Mouse (Mus musculus) hindbrain, embryonic 15.5 days (tissue): Measurements from ENCODE around the gene Pou3f4. TPM values are rescaled to one million over a fixed set of nuclear protein-coding genes. Genes with fewer than 3 reads are reported as not detected.
"Not testable (repeated sequence)": the region's sequence is repeated elsewhere in the genome, so short reads cannot be mapped to it uniquely, and the experiment has no call there.

Source experiments
- ATAC-seq: fragments of 200-750 bp; cut with Nextera tagmentation; 2 replicates; pipeline ENCODE4 v1.8.0; 2017; ENCODE audit warnings: low read depth, moderate number of reproducible peaks, moderate TSS enrichment; ENCODE audit not compliant: low FRiP score
- H3K27ac ChIP-seq: fragments of 300-500 bp; sonication (generic); replicated peaks from 2 replicates; pipeline ENCODE4 v1.5.1; 2015; ENCODE audit warnings: mild to moderate bottlenecking, inconsistent platforms
- H3K27me3 ChIP-seq: fragments of 300-500 bp; sonication (generic); 2 replicates; pipeline ENCODE4 v1.6.1; 2015; ENCODE audit warnings: control low read depth, inconsistent platforms
- H3K36me3 ChIP-seq: fragments of 300-500 bp; sonication (generic); 2 replicates; pipeline ENCODE4 v1.6.1; 2015; ENCODE audit warnings: control low read depth, inconsistent platforms
- H3K4me1 ChIP-seq: fragments of 300-500 bp; sonication (generic); replicated peaks from 2 replicates; pipeline ENCODE4 v1.6.1; 2015; ENCODE audit warnings: control low read depth, inconsistent platforms
- H3K4me2 ChIP-seq: fragments of 300-500 bp; sonication (generic); 2 replicates; pipeline ENCODE4 v1.6.1; 2015; ENCODE audit warnings: moderate library complexity, mild to moderate bottlenecking, inconsistent platforms
- H3K4me3 ChIP-seq: fragments of 300-500 bp; sonication (generic); 2 replicates; pipeline ENCODE4 v1.5.1; 2015; ENCODE audit warnings: mild to moderate bottlenecking, inconsistent platforms
- H3K9ac ChIP-seq: fragments of 300-500 bp; sonication (generic); 2 replicates; pipeline ENCODE4 v1.6.1; 2015; ENCODE audit warnings: inconsistent platforms
- H3K9me3 ChIP-seq: fragments of 300-500 bp; sonication (generic); 2 replicates; pipeline ENCODE4 v1.6.1; 2016; ENCODE audit warnings: control low read depth, inconsistent platforms
- WGBS: fragments of 180-500 bp; shearing (Covaris S2); methylation state at CpG from one replicate; pipeline ENCODE4 v1.1.7; 2015; 5-methylcytosine and 5-hydroxymethylcytosine counted together
- polyA plus RNA-seq: library from polyadenylated mRNA; unstranded; fragments of >200 nt; fragmentation: Nextera tagmentation; extraction: Ambion mirVana; gene quantifications from 2 replicates; pipeline ENCODE4 v1.2.1, GENCODE M21; 2015

Gene Pou3f4
- polyA plus RNA-seq = 7.7 and 14.6 TPM in 2 replicates

DNA sequence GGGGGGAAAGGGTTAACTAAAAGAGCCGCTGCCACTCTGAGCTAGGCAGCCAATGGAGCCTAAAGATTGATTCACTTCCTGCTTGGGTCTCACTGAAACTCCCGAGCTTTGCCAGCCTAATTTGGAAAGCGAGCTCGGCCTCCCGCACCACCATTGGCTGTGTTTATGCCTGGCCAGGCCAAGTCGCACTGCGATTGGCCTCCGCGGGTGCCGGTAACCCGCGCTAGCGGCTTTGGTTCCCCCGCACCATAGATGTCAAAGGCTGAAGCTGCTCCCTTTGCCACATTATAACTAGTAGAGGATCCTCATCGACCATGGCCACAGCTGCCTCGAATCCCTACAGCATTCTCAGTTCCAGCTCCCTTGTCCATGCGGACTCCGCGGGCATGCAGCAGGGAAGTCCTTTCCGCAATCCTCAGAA, at the start of gene Pou3f4:
Gene Pou3f4, plus strand, starts transcription at position 130 of the 421 bp plus-strand sequence.
- peak within 1 kb of the TSS; percentile 57 for H3K4me2 ChIP-seq
- peak within 1 kb of the TSS; percentile 60 for H3K4me3 ChIP-seq
- peak within 1 kb of the TSS; percentile 88 for H3K27ac ChIP-seq
- 13% methylated on average over 20 of the region's 20 CpGs for WGBS
- H3K27me3 ChIP-seq = no peaks in the 10 kb centered on the region
- H3K36me3 ChIP-seq = no peaks in the 10 kb centered on the region
- peak; percentile 94 for ATAC-seq
- H3K9me3 ChIP-seq = no peaks in the 10 kb centered on the region
- peak within 1 kb of the TSS; percentile 50 for H3K9ac ChIP-seq
- H3K4me1 ChIP-seq = 0 out of 2 replicates have a peak, but pooled peaks cover 3% of the 10 kb centered on the region

DNA sequence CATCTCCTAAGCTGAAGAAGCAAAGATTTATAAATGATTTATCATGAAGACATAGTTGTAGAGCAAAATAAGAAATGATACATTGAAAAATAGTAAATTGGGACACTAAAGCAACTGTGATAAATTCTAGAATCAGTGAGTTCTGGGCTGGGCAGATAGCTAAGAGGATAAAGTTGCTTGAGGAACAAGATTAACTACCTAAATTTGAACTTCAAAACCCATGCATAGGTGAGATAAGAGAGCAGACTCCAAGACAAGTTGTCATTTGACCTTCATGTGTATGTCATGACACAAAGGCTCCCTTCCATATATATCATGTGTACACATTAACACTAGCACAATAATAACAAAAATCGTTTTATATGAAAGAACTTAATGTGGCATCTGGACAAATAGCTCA, 48.1 kb upstream of the Pou3f4 start:
- H3K9ac ChIP-seq = no peak overlapping the region
- H3K36me3 ChIP-seq = no peaks in the 10 kb centered on the region
- no peak overlapping the region for H3K27ac ChIP-seq
- no peaks in the 10 kb centered on the region for H3K4me1 ChIP-seq
- WGBS = 72% methylated on average over 1 of the region's 1 CpGs
- no peak overlapping the region for H3K4me3 ChIP-seq
- no peaks in the 10 kb centered on the region for H3K9me3 ChIP-seq
- no peak for ATAC-seq
- no peak overlapping the region for H3K4me2 ChIP-seq
- H3K27me3 ChIP-seq = no peaks in the 10 kb centered on the region

DNA sequence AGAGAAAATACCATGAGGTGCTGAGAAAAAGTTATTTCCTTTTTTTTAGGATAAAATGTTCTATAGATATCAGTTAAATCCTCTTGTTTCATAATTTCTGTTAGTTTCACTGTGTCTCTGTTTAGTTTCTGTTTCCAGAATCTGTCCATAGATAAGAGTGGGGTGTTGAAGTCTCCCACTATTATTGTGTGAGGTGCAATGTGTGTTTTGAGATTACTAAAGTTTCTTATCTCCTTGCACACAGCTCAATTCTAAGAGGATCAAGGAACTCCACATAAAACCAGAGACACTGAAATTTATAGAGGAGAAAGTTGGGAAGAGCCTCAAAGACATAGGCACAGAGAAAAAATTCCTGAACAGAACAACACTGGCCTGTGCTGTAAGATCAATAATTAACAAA, 39.3 kb upstream of the Pou3f4 start:
- H3K36me3 ChIP-seq, H3K27me3 ChIP-seq, H3K4me1 ChIP-seq, H3K4me3 ChIP-seq, H3K9me3 ChIP-seq, H3K27ac ChIP-seq, ATAC-seq, H3K9ac ChIP-seq, H3K4me2 ChIP-seq: not testable (repeated sequence)

DNA sequence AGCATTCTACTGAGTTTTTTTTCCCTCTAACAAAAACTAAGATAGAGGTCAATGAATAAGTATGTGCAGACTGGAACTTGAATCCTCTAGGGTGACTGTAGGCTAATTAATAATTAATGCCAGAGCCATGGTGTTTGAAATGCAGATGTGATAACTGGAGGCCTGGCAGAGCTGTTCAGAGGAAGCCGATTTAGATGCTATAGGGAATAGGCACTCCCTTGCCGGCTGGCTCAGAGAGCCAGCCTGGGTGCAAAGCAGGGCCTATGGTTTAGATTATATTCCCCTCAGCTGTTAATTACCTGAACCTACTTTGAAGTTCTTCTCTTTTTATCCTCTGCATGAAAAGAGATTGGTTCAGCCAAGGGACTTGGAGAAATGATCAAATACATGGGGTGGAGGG, 11.6 kb upstream of the Pou3f4 start:
- Histone ChIP-seq H3K9ac (no peak overlapping the region), H3K4me2 (no peak overlapping the region), H3K27ac (no peak overlapping the region), H3K4me1 (no peaks in the 10 kb centered on the region), H3K9me3 (no peaks in the 10 kb centered on the region), H3K4me3 (no peak overlapping the region), H3K36me3 (no peaks in the 10 kb centered on the region), H3K27me3 (no peaks in the 10 kb centered on the region)
- 28% methylated on average over 2 of the region's 2 CpGs for WGBS
- no peak for ATAC-seq

DNA sequence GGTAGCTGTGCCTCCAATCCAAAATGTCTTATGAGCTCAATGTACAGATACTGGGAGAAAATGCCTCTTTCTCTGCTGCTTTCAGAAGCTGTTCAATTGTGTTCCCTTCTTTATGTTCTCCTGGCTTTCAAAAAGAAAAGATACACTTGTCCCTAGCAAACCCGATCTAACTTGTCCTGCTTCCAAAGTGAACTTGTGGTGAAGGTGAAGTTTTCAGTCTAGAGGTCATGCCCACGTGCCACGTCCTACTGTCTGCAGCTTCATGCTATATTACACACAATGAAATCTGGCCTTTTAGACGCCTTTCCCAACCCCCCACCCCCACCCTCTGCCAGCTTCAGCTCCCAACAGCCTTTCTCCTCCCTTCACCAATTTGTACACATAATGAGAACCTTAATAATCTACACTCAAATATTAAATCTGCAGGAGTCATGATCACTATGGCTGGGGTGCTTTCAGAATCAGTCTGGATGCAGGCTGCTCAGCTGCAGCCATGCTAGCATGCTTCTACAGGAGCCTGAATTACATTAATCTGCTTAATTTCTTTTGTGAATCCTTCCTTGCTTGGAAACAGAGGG, 4.0 kb upstream of the Pou3f4 start:
- Histone ChIP-seq H3K27me3 (no peaks in the 10 kb centered on the region), H3K4me3 (no peak overlapping the region), H3K27ac (peak overlapping the region; percentile 75), H3K9me3 (no peaks in the 10 kb centered on the region), H3K9ac (no peak overlapping the region), H3K4me2 (peak overlapping the region; percentile 57), H3K36me3 (no peaks in the 10 kb centered on the region), H3K4me1 (0 out of 2 replicates have a peak, but pooled peaks cover 3% of the 10 kb centered on the region)
- no peak for ATAC-seq
- WGBS = 34% methylated on average over 4 of the region's 4 CpGs

GRCm38 (mm10) chrX:110810753-110811506, 3.1 kb upstream of the Pou3f4 start:
- Histone ChIP-seq H3K36me3 (no peaks in the 10 kb centered on the region), H3K4me2 (peak overlapping the region; percentile 57), H3K4me3 (0 out of 2 replicates have a peak overlapping the region, but pooled peaks have one; percentile 2), H3K27ac (peak overlapping the region; percentile 75), H3K9me3 (no peaks in the 10 kb centered on the region), H3K27me3 (no peaks in the 10 kb centered on the region), H3K4me1 (0 out of 2 replicates have a peak, but pooled peaks cover 3% of the 10 kb centered on the region), H3K9ac (no peak overlapping the region)
- ATAC-seq = peak; percentile 12; the same call in 1 of the 2 replicates
- 32% methylated on average over 5 of the region's 5 CpGs for WGBS

DNA sequence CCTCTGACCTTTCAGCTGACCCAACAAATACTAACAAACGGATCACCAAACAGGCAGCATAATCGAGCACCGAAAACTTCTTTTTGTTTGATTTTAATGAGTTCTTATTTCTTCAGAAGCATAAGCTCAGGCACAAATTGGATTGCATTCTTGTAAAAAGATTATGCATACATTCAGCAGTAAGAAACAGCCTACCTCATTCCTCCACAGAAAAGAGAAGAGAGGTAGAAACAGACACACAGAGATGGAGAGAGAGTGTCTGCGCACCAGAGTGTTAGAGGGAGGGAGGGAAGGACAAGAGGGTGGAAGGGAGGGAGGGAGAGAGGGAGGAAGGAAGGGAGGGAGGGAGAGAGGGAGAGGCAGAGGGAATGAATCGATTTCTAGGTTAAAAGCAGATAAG, 2.0 kb upstream of the Pou3f4 start:
- peak overlapping the region; percentile 75 for H3K27ac ChIP-seq
- 0 out of 2 replicates have a peak, but pooled peaks cover 3% of the 10 kb centered on the region for H3K4me1 ChIP-seq
- peak overlapping the region; percentile 57 for H3K4me2 ChIP-seq
- H3K27me3 ChIP-seq = no peaks in the 10 kb centered on the region
- 23% methylated on average over 5 of the region's 5 CpGs for WGBS
- H3K4me3 ChIP-seq = peak overlapping the region; percentile 19
- 0 out of 2 replicates have a peak overlapping the region, but pooled peaks have one; percentile 4 for H3K9ac ChIP-seq
- ATAC-seq = no peak
- H3K9me3 ChIP-seq = no peaks in the 10 kb centered on the region
- no peaks in the 10 kb centered on the region for H3K36me3 ChIP-seq

GRCm38 (mm10) chrX:110813401-110813800, 679 bp upstream of the Pou3f4 start:
- no peak for ATAC-seq
- Histone ChIP-seq H3K4me3 (peak overlapping the region; percentile 60), H3K27ac (peak overlapping the region; percentile 70), H3K9me3 (no peaks in the 10 kb centered on the region), H3K36me3 (no peaks in the 10 kb centered on the region), H3K4me2 (peak overlapping the region; percentile 57), H3K4me1 (0 out of 2 replicates have a peak, but pooled peaks cover 3% of the 10 kb centered on the region), H3K27me3 (no peaks in the 10 kb centered on the region), H3K9ac (peak overlapping the region; percentile 31)
- 19% methylated on average over 5 of the region's 5 CpGs for WGBS

DNA sequence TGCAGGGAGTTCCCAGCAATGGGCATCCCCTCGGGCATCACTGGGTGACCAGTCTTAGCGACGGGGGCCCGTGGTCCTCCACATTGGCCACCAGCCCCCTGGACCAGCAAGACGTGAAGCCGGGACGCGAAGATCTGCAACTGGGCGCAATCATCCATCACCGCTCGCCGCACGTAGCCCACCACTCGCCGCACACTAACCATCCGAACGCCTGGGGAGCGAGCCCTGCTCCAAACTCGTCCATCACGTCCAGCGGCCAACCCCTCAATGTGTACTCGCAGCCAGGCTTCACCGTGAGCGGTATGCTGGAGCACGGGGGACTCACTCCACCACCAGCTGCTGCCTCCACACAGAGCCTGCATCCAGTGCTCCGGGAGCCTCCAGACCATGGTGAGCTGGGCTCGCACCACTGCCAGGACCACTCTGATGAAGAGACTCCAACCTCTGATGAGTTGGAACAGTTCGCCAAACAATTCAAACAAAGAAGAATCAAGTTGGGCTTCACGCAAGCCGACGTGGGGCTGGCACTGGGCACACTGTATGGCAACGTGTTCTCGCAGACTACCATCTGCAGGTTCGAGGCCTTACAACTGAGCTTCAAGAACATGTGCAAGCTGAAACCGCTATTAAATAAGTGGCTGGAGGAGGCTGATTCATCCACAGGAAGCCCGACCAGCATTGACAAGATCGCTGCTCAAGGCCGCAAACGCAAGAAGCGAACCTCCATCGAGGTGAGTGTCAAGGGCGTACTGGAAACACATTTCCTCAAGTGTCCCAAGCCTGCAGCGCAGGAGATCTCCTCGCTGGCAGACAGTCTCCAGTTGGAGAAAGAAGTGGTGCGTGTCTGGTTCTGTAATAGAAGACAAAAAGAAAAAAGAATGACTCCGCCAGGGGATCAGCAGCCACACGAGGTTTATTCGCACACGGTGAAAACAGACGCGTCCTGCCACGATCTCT, 790 bp downstream of the Pou3f4 start:
- Histone ChIP-seq H3K4me1 (0 out of 2 replicates have a peak, but pooled peaks cover 3% of the 10 kb centered on the region), H3K36me3 (no peaks in the 10 kb centered on the region), H3K4me3 (peak overlapping the region; percentile 60), H3K27ac (peak overlapping the region; percentile 88), H3K4me2 (peak overlapping the region; percentile 57), H3K9ac (peak overlapping the region; percentile 50), H3K27me3 (no peaks in the 10 kb centered on the region), H3K9me3 (no peaks in the 10 kb centered on the region)
- 19% methylated on average over 52 of the region's 52 CpGs for WGBS
- peak; percentile 54 for ATAC-seq

GRCm38 (mm10) chrX:110815549-110815930, 1.5 kb downstream of the Pou3f4 start:
- H3K9me3 ChIP-seq = no peaks in the 10 kb centered on the region
- H3K27me3 ChIP-seq = no peaks in the 10 kb centered on the region
- 29% methylated on average over 18 of the region's 18 CpGs for WGBS
- H3K9ac ChIP-seq = peak overlapping the region; percentile 50
- peak overlapping the region; percentile 60 for H3K4me3 ChIP-seq
- H3K36me3 ChIP-seq = no peaks in the 10 kb centered on the region
- peak overlapping the region; percentile 88 for H3K27ac ChIP-seq
- H3K4me1 ChIP-seq = 0 out of 2 replicates have a peak, but pooled peaks cover 3% of the 10 kb centered on the region
- H3K4me2 ChIP-seq = peak overlapping the region; percentile 57
- no peak for ATAC-seq

DNA sequence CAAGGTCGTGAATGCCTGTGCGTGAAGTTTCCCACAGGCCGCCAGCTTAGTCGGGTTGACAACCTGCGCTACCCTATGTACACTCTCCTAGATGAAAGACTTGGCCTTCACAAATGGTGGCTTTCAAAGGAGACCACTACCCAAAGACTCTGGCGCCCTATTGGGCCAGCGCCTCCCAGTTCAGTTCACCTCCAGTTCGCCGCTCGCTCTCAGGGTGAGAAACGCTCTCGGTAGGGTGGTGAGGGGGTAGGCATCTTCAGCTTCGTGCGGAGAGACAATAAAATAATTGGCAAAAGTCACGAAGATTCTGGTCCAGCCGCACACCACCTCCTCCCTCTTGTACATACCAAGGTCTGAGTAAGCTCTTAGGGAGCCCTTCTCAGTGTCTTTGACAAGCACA, 2.5 kb downstream of the Pou3f4 start:
- H3K4me2 ChIP-seq = peak overlapping the region; percentile 57
- 0 out of 2 replicates have a peak, but pooled peaks cover 3% of the 10 kb centered on the region for H3K4me1 ChIP-seq
- H3K27ac ChIP-seq = peak overlapping the region; percentile 79
- no peaks in the 10 kb centered on the region for H3K36me3 ChIP-seq
- no peaks in the 10 kb centered on the region for H3K9me3 ChIP-seq
- peak overlapping the region; percentile 60 for H3K4me3 ChIP-seq
- 0 out of 2 replicates have a peak, but pooled peaks have one; percentile 2 for ATAC-seq
- 11% methylated on average over 16 of the region's 16 CpGs for WGBS
- peak overlapping the region; percentile 50 for H3K9ac ChIP-seq
- no peaks in the 10 kb centered on the region for H3K27me3 ChIP-seq
